Mouse (Mus musculus) lung, postnatal 0 days (tissue): ENCODE results near the gene Acoxl.

Experiments used
- CTCF ChIP-seq: IDR thresholded peaks from 2 replicates; pipeline ENCODE4 v1.5.1; 2016; ENCODE audit warnings: antibody characterized with exemption, mild to moderate bottlenecking
- EP300 ChIP-seq: IDR thresholded peaks from 2 replicates; pipeline ENCODE4 v1.6.1; 2016; ENCODE audit warnings: antibody characterized with exemption, mild to moderate bottlenecking, control low read depth

DNA sequence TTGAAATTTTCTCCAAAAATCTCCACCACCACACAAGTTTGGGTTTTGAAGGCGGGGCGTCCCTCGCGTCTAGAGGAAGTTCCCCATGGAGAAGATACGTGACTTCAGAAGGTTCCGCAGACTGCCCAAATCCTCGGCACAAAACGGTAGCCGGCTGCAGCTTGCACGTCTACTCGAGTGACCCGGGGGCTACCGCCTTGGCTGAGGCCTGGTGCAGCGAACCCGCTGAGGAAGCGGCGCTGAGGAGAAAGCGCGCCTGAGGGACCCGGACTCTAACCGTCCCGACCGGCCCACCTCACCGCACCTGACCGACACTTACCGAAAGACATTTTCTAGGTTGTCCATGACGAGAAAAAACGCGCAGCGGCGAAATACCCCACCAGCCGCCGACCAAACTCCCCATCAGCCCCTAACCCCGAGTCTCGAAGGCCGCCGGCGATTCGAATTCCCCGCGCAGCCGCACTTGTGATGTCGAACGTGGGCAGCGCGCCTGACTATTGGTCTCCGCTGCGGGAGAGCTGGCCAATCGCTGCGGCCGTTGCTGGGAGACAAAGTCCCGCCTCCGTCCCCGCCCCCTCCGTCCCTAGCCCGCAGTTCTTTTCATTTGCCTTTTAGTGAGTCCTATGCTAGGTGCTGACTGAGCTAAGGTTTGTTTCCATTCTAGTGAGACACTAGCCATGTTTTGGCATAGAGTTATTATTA is 7.1 kb upstream of the Acoxl start, which contains the start of gene Bub1:
- TF ChIP-seq CTCF (no peak), EP300 (no peak)
